Mouse (Mus musculus) right cerebral cortex, postnatal 25 days (tissue): ENCODE results near the gene Pard6b.
"Not testable (repeated sequence)": the region's sequence is repeated elsewhere in the genome, so short reads cannot be mapped to it uniquely, and the experiment has no call there.

ENCODE experiments used
- DNase-seq: peaks from one replicate; pipeline ENCODE4 v3.0.0; 2022

Pard6b gene

GRCm38 (mm10) chr2:168103341-168103740 is 22.5 kb downstream of the Pard6b start:
- DNase-seq: no peak

DNA sequence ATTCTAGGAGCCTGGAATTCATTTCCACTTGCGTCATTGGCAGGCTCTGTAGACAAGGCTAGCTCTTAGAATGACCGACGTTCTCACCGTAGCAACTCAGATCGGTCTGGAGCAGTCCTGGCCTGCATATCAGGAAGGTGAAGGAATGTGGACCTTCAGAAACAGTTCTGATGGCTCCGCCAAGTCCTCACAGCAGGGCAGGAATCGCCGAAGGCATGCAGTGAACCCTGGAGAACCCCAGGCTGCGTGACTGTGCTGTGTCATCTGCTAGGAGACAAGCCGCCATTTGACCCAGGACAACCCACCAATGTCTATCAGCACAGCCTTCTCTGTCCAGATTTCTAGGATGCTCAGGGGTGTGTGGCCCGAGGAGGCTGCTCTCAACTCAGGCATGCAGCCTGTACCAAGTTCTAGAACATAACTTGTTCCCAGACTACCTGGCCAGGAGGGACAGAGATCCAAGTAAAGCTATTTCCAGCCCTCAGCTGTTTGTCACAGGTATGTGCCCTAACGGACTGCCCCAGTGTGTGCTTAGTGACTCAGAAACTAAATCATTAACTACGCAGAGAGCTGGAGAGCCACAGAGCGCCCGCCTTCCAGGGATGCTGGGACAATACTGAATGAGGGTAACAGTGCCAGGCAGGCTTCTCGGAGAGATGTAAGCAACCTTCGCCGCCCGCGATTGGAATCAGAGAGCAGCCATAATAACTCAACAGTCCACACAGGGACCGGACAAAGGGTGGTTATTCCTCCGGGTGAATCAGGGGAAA is 23.8 kb downstream of the Pard6b start:
- DNase-seq: no peak

DNA sequence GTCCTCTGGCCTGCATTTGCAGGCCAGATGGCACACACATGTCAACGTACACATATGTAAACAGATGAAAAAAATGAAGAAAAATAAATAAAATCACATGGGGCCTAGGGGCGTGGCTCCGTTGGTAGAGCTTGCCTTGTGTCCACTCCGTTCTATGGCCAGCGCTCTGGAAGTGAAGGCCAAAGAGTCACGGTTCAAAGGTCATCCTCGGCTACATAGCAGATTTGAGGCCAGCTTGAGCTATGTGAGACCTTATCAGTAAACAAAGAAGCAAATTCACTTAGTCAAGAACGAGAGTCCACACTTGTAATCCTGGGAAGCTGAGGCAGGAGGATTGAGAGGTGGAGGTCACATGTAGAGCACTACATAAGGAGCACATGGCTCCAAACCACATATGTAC is 24.5 kb downstream of the Pard6b start:
- no peak for DNase-seq

- peak; percentile 87 for DNase-seq
Measured at GRCm38 (mm10) chr2:168106701-168107178, 25.9 kb downstream of the Pard6b start.

DNA sequence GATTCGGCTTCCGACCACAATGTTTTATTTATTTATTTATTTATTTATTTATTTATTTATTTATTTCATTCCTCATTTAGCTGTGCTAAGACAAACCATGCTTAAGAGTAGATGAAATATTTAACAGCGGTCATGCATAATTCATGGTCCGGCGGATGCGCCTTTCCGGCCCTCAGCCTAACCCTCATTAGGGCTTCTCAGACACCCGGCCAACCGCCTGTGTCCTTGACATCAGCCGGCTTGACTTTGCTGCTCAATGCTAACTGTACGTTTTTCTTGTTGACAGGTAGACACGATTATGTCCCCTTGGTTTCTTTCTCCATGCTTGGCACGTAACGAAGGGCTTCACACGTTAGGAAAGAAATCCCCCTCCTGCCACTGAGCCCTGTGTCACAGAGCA is 26.6 kb downstream of the Pard6b start:
- no peak for DNase-seq

GRCm38 (mm10) chr2:168107901-168108300 is 27.1 kb downstream of the Pard6b start:
- DNase-seq: not testable (repeated sequence)

- DNase-seq: peak; percentile 54
Measured at GRCm38 (mm10) chr2:168111902-168112301, 31.1 kb downstream of the Pard6b start.

DNA sequence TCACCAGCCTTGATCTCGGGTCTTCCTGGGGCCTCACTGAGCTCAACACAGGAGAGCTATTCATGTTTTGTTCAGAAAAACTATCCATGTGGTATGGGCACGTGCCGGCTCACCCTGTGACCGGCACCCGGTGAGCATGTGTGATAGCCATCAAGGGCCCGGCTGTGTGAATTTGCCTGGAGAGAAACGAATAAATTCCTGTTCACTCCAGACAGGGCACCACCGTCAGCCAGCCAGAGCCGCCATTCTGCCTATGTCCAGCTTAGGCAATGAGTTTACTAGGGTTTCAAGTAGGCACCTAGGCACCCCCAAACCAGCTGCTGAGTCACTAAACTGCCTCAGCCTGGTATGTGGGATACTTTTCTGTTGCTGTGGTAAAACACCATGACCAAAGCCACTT is 32.5 kb downstream of the Pard6b start:
- DNase-seq: no peak

DNA sequence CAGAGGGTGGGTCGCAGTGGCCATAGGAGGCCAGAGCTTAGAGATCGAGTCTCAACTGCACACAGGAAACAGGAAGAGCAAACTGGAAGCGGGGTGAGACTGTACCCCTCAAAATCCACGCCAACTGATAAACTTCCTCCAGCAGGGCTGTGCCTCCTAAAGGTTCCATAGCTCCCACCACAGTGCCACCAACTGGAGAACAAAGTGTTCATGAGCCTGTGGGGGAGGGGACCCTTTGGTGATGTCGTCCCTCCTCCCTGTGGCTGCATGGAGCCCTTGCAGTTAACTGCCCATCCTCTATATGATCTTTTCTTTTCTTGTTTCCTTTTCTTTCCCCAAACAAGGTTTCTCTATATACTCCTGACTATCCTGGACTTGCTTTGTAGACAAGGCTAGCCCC is 32.9 kb downstream of the Pard6b start:
- no peak for DNase-seq

GRCm38 (mm10) chr2:168114699-168115350 is 34.0 kb downstream of the Pard6b start:
- peak; percentile 45 for DNase-seq

DNA sequence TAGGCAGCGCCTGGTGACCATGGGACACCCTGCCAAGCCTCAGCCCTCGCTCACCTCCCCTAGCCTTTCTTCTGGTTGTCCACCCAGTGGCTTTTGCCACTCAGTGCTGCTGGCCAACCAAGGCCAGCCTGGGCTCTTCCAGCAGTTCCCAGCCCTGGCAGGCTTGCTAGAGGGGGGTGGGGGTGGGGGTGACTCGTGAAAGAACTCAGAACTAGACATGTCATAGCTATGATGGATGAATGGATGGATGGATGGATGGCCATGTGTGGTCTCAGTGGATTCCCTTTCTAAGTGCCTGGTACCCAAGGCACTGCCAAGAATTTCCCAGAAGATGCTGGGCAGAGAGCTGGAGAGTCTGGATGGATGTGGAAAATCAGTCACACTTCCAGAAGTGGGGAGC is 35.0 kb downstream of the Pard6b start:
- DNase-seq: no peak

DNA sequence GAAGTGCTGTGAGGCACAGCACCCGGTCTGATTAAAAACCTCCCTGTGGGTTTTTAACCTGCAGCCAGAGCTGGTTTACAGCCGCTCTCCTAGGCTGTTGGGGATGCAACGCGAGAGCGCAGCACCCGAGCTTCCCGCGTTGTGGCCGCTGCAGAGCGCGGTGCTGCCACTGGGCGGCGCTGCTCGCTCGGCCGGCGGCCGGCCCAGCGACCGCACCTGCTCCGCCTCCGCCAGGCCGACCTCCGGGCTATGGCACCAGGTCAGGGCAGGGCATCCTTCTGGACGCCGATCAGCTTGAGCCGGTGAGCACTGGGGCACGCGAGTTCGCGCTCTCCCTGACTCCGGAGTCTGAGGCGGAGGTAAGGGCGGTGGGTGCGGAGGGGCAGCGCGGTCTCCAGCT is 36.3 kb downstream of the Pard6b start:
- DNase-seq: peak; percentile 75

DNA sequence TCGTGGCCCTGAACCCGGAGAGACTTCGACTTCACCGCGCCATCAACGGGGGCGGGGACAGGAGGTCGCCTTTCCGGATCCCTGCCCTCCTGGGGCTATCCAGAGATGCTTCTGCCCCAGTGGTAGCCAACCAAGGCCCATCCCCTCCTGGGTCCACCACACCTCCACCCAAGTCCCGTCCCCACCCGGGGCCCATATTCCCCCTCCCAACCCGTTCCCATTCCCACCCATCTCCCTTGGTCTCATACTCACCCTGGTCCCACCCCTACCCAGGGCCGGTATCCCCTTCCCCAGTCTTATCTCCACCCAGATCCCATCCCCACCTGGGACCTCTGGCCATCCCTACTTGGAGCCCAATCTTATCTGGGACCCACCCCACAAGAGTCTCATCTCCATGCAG is 36.7 kb downstream of the Pard6b start:
- peak; percentile 32 for DNase-seq

DNA sequence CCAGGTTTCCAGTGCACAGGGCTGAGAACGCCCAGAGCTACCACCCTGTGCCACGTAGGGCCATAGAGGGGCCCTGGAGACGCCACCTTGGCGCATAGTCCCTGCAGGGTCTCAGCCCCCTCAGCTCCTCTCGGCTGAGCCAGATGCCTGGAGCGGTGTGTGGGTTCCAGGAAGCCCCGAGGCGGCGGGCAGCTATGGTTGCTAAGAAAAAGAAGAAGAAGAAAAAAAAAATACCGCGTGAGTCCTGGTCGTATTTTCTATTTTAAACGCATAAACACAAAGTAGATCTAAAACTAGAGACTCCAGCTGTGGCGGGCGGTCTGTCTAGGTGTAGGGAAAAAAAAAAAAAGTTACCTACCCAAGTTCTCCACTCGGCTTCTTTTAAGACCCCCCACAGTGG is 37.2 kb downstream of the Pard6b start:
- peak; percentile 56 for DNase-seq

DNA sequence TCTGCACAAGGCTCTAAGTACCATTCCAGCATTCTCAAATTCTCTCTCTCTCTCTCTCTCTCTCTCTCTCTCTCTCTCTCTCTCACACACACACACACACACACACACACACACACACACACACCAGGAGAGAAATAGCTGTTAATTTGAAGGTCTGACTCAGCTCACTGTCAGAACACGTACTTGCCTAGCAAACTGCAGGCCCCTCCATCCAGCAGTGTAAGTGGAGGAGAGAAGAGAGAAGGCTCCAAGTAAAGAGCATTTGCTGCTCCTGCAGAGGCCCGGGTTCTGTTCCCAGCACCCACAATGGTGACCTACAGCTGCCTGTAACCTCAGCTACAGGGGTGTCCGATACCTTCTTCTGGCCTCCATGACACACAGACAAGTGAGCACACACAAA is 37.7 kb downstream of the Pard6b start:
- DNase-seq: no peak

- no peak for DNase-seq
Measured at GRCm38 (mm10) chr2:168119123-168119522, 38.3 kb downstream of the Pard6b start.

- DNase-seq: no peak
Measured at GRCm38 (mm10) chr2:168120906-168121305, 40.1 kb downstream of the Pard6b start.

- no peak for DNase-seq
Measured at GRCm38 (mm10) chr2:168123652-168124051, 42.8 kb downstream of the Pard6b start.

DNA sequence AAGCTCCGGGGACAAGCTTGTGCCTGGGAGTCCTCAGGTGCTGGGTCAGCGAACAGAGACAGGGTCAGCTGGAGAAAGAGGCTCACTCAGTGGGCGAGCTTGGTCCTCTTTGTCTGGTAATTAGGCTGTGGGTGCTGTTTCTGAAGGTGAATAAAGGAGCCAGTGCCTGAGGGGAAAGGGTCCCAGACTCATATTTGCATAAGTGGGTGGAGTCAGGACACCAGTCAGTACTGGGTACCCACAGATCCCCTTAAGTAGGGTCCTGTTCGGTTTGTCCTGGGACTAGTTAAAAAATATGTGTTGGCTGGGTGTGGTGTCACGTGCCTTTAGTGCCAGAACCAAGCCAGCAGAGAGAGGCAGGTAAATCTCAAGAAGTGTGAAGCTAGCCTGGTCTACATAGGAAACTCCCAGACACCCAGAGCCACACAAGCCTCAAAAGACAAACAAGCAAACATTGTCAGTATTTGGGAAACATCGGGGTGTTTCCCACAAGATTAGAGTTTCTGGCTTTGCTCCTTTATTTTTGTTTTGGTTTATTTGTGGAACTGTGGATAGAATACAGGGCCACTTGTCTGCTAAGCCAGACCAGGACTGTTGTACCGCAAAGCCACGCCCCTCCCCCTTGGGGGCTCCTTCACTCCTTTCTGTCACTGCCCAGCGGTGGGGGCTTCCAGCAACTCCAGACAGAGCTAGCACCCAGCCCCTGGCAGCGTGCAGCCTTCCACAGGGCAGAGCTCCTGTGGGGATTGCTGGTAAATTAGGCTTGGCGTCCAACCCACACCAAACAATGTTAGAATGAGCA is 44.7 kb downstream of the Pard6b start:
- no peak for DNase-seq

- DNase-seq: no peak
Measured at GRCm38 (mm10) chr2:168127767-168128166, 47.0 kb downstream of the Pard6b start.

DNA sequence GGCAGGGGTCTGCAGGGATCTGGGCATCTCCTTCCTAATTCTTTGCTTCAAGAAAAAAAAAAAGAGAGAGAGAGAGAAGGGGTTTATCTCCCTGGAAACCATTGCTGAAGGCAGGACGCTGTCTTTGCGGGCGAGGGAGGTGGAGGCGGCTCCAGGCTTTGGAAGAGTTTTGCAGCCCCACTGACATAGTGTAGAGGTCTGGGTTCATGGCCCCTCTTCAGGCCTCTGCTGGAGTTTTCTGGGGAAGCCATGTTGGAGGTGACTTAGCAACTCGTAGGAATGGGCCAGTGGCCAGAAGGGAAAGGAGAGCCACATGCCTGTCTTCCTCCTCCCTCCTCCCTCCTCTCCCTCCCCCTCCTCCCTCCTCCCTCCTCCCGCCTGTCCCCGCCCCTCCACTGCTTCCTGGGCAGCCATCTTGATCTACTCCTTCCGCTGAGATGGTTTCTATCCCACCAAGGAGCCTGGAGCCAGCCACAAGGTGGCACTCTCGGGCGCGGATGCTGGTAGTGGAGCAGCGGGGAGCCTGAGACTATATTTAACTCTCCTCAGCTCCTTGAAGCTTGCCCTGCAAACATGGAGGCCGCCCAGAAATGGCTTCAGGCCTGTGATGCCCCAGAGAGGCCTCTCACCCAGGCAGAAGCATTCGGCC is 47.5 kb downstream of the Pard6b start:
- DNase-seq: peak; percentile 82

DNA sequence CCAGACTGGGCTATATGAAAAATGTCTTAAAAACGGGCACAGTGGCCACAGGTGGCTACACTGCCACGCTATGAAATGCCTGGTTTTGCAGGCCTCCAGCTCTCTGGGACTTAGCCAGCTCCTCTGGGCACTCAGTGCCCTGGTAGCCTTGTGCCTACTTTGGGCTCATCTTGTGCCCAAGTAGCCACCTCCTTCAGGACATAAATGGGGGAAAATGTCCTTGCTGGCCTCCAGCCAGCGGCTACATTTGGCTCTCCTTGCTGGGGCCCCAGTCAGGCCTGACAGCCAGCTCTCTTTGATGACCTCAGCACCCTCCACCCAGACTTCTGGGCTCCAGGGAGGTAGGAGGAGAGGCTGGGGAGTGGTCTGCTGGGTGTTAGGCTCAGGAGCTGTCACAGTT is 49.2 kb downstream of the Pard6b start:
- DNase-seq: no peak

GRCm38 (mm10) chr2:168137161-168137560 is 56.4 kb downstream of the Pard6b start:
- DNase-seq: no peak
